Mouse (Mus musculus) embryo, embryonic 10.5 days (tissue): Measurements from ENCODE around the gene 9130204L05Rik.

ENCODE experiments used
- DNase-seq: peaks from one replicate; pipeline ENCODE4 v3.0.0-alpha.2; 2015; ENCODE audit warnings: low spot score

The 9130204L05Rik gene

GRCm38 (mm10) chr3:91090703-91091102, at the start of gene 9130204L05Rik:
TSS of gene 9130204L05Rik (minus strand) at chr3:91090803.
- no peak for DNase-seq

GRCm38 (mm10) chr3:91108696-91109095, 18.1 kb upstream of the 9130204L05Rik start:
- DNase-seq = no peak

- DNase-seq = peak; percentile 2
Measured at GRCm38 (mm10) chr3:91059211-91059610, 31.4 kb downstream of the 9130204L05Rik start.

GRCm38 (mm10) chr3:91052654-91053053, 37.9 kb downstream of the 9130204L05Rik start:
- no peak for DNase-seq
